Mouse (Mus musculus) hindbrain, embryonic 14.5 days (tissue): ENCODE data around the gene Gm49383. TPM values are rescaled to one million over a fixed set of nuclear protein-coding genes. Genes with fewer than 3 reads are reported as not detected.

Experiments
- ATAC-seq: fragments of 200-750 bp; cut with Nextera tagmentation; 2 replicates; pipeline ENCODE4 v1.8.0; 2017; ENCODE audit warnings: moderate number of reproducible peaks, mild to moderate bottlenecking, moderate TSS enrichment, moderate library complexity; ENCODE audit not compliant: low FRiP score
- DNase-seq: peaks from one replicate; pipeline ENCODE4 v3.0.0-alpha.2; 2015; ENCODE audit warnings: low spot score
- H3K27ac ChIP-seq: fragments of 300-500 bp; sonication (generic); 2 replicates; pipeline ENCODE4 v1.5.1; 2014; ENCODE audit warnings: mild to moderate bottlenecking, moderate library complexity
- H3K27me3 ChIP-seq: fragments of 300-500 bp; sonication (generic); 2 replicates; pipeline ENCODE4 v1.6.1; 2014; ENCODE audit warnings: mild to moderate bottlenecking, low read length, mixed read lengths; ENCODE audit not compliant: control insufficient read depth, insufficient read depth
- H3K36me3 ChIP-seq: fragments of 300-500 bp; sonication (generic); replicated peaks from 2 replicates; pipeline ENCODE4 v1.6.1; 2014; ENCODE audit not compliant: control insufficient read depth, insufficient read depth
- H3K4me1 ChIP-seq: fragments of 300-500 bp; sonication (generic); replicated peaks from 2 replicates; pipeline ENCODE4 v1.6.1; 2014; ENCODE audit warnings: antibody characterized with exemption, low read length, mixed read lengths; ENCODE audit not compliant: control insufficient read depth, insufficient read depth
- H3K4me2 ChIP-seq: fragments of 300-500 bp; sonication (generic); replicated peaks from 2 replicates; pipeline ENCODE4 v1.6.1; 2014; ENCODE audit warnings: mild to moderate bottlenecking, moderate library complexity
- H3K4me3 ChIP-seq: fragments of 300-500 bp; sonication (generic); replicated peaks from 2 replicates; pipeline ENCODE4 v1.5.1; 2014; ENCODE audit warnings: mild to moderate bottlenecking, low read length
- H3K9ac ChIP-seq: fragments of 300-500 bp; sonication (generic); 2 replicates; pipeline ENCODE4 v1.6.1; 2014
- H3K9me3 ChIP-seq: fragments of 300-500 bp; sonication (generic); 2 replicates; pipeline ENCODE4 v1.6.1; 2016; ENCODE audit warnings: low read length; ENCODE audit not compliant: control insufficient read depth
- WGBS: fragments of 180-500 bp; shearing (Covaris S2); extraction: QIAGEN DNeasy Blood & Tissue Kit; methylation state at CpG from one replicate; pipeline ENCODE4 v1.1.7; 2014; 5-methylcytosine and 5-hydroxymethylcytosine counted together
- polyA plus RNA-seq: library from polyadenylated mRNA; unstranded; fragments of >200 nt; fragmentation: Nextera tagmentation; extraction: Ambion mirVana; gene quantifications from 2 replicates; pipeline ENCODE4 v1.2.1, GENCODE M21; 2014

Gene Gm49383
- polyA plus RNA-seq, 1 experiment from 2014 or later, result 12.7 TPM

DNA sequence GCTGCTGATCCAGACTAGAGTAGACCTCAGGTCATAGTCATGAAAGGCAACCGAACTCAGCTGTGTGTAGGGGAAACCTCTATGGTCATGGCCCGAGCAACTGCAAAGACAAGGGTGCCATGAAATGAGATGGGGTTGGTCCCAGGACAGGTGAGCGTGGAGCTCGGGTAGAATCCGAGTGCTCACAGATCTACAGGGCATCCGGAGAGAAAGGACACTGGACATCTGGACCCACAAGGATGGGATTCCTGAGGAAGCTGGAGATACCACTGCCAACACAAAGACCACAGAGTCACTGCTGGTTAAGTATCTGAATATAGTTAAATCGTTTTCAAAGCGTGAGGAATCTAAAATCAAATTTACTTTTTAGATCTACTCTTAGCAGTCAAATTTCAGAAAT, 10.5 kb upstream of the Gm49383 start:
- H3K36me3 ChIP-seq, result no peaks in the 10 kb centered on the region
- H3K4me2 ChIP-seq, result no peak overlapping the region
- 97% methylated on average over 8 of the region's 8 CpGs for WGBS
- ATAC-seq, result no peak
- H3K4me3 ChIP-seq, result no peak overlapping the region
- no peaks in the 10 kb centered on the region for H3K4me1 ChIP-seq
- no peak overlapping the region for H3K9ac ChIP-seq
- DNase-seq, result no peak
- no peaks in the 10 kb centered on the region for H3K27me3 ChIP-seq
- H3K27ac ChIP-seq, result no peak overlapping the region
- no peaks in the 10 kb centered on the region for H3K9me3 ChIP-seq

DNA sequence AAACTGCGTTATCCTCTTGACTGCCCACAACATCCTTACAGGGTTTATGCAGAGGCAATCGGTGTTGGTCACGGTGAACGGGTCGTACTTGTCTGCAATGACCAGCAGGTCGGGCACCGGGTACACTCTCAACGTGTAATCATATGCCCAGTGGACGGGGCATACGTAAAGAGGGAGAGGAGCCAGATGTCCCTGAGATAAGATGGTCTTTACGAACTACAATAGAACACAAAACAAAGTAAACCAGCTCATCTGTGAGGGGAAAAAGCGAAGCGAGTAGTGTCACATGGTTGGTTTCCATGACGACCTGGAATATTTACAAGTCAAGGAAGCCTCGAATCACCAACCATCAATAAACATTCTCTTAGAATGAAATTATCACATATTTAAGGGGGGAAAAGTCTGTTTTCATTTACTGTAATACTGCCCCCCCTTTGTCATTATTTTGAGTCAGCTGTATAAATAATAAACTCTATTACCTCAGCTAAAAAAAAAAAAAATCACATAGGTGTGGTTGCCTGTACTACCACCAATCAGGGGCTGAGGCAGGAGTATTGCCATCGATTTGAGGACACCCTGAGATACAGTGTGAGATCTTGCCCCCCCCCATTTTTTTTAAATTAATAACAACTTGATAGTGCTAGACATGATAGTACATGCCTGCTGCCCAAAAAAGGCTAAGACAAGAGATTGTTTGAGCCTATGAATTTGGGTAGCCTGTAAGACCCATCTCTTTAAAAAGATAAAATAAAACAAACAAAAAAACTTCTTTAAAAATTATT, 7.3 kb upstream of the Gm49383 start, which contains the start of gene Gm49384:
Gene Gm49384, minus strand, starts transcription at position 216 of the 782 bp plus-strand sequence.
- no peaks in the 10 kb centered on the region for H3K27me3 ChIP-seq
- 0 out of 2 replicates have a peak within 1 kb of the TSS, but pooled peaks have one; percentile 3 for H3K4me2 ChIP-seq
- no peak within 1 kb of the TSS for H3K9ac ChIP-seq
- ATAC-seq (peak; percentile 53; the same call in 1 of the 2 replicates), DNase-seq (peak; percentile 58)
- no peak within 1 kb of the TSS for H3K27ac ChIP-seq
- peaks cover 3% of the 10 kb centered on the region for H3K4me1 ChIP-seq
- no peak within 1 kb of the TSS for H3K4me3 ChIP-seq
- H3K36me3 ChIP-seq, result peaks cover 8% of the 10 kb centered on the region
- H3K9me3 ChIP-seq, result no peaks in the 10 kb centered on the region
- WGBS, result 57% methylated on average over 16 of the region's 16 CpGs

DNA sequence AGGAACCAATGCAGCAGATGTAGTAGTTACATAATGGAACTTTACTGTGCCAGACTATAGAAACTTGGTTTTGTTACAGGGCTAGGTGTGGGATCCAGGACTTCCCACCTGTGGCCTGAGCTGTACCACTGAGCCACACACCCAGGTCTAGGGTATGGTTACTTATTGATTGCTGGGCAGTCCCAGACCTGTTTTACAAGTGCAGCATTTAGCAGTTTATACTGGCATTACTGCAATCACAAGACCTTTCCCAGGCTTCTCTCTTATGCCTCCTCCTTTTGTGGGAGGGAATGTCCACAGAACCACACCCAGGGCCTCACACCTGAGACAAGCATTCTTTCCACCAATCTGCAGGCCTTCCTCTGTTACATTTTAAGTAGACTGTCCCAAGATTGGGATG, 2.1 kb upstream of the Gm49383 start:
- peaks cover 8% of the 10 kb centered on the region for H3K36me3 ChIP-seq
- no peaks in the 10 kb centered on the region for H3K27me3 ChIP-seq
- H3K27ac ChIP-seq, result no peak overlapping the region
- H3K4me3 ChIP-seq, result no peak overlapping the region
- ATAC-seq (no peak), DNase-seq (no peak)
- no peak overlapping the region for H3K9ac ChIP-seq
- no peaks in the 10 kb centered on the region for H3K9me3 ChIP-seq
- peaks cover 22% of the 10 kb centered on the region for H3K4me1 ChIP-seq
- peak overlapping the region; percentile 94 for H3K4me2 ChIP-seq

DNA sequence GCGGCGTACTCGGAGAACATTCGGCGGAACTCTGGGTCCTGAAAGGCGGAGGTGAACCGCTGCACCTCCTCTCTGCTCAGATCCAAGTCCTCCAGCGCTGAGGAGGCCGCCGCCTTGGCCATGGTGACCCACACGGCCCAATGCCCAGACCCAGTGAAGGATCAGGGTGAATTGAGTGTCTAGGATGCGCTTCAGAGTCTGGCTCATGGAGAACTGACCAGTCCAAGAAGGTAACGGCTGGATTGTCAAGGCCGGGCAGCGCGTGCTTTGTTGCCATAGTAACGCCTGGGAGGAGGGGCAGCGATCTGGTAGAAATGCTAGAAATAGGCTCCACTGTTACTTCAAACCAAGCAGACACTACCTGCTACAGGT, 1.2 kb upstream of the Gm49383 start, which contains the start of gene Dnaaf2:
Gene Dnaaf2, minus strand, starts transcription at position 266 of the 372 bp plus-strand sequence.
- Histone ChIP-seq H3K4me3 (peak within 1 kb of the TSS; percentile 98), H3K4me1 (peaks cover 22% of the 10 kb centered on the region), H3K9me3 (no peaks in the 10 kb centered on the region), H3K27ac (peak within 1 kb of the TSS; percentile 95), H3K36me3 (peaks cover 8% of the 10 kb centered on the region), H3K4me2 (peak within 1 kb of the TSS; percentile 94), H3K27me3 (no peaks in the 10 kb centered on the region), H3K9ac (peak within 1 kb of the TSS; percentile 92)
- ATAC-seq, result peak; percentile 51
- WGBS, result under 1% methylated on average over 18 of the region's 18 CpGs
- DNase-seq, result peak; percentile 75

DNA sequence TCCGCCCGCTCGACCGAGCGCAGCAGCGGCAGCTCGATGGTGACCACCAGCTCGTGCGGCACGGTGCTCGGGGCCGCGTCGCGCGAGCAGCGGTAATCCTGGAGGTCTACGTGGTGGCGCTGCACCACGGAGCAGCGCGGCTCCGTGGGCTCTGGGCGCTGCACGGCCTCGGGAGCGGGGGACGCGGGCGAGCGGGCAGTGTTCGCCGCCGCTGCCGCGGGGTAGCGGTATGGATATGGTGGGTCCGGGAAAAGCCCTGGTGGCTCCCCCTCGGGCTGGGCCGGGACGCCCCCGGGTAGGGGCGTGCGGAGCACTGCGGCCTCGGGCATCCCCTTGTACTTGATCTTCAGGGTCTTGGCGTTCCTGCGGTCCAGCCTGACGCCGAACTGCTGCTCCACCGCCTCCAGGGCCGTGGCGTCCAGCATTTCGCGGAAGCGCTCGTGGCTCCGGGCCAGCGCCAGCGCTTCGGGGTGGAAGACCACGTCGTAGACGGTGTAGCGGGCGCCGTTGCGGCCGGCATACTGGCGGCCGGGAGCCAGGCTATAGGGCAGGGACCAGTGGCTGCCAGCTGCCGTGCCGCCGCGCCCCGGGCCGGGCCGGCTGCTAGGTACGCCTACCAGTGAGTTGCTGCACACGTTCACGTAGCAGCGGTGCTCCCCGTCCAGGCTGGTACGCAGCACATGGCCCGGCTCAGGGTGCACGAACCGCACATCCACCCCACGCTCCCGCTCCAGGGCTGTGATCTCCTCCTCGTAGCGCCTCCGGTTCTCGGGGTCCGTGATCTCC, 667 bp upstream of the Gm49383 start:
- H3K4me2 ChIP-seq, result peak overlapping the region; percentile 94
- no peaks in the 10 kb centered on the region for H3K27me3 ChIP-seq
- peak overlapping the region; percentile 95 for H3K27ac ChIP-seq
- H3K4me1 ChIP-seq, result peaks cover 22% of the 10 kb centered on the region
- under 1% methylated on average over 94 of the region's 94 CpGs for WGBS
- peak overlapping the region; percentile 98 for H3K4me3 ChIP-seq
- peaks cover 10% of the 10 kb centered on the region for H3K36me3 ChIP-seq
- H3K9ac ChIP-seq, result peak overlapping the region; percentile 92
- no peak for DNase-seq
- ATAC-seq, result peak; percentile 77
- H3K9me3 ChIP-seq, result no peaks in the 10 kb centered on the region

DNA sequence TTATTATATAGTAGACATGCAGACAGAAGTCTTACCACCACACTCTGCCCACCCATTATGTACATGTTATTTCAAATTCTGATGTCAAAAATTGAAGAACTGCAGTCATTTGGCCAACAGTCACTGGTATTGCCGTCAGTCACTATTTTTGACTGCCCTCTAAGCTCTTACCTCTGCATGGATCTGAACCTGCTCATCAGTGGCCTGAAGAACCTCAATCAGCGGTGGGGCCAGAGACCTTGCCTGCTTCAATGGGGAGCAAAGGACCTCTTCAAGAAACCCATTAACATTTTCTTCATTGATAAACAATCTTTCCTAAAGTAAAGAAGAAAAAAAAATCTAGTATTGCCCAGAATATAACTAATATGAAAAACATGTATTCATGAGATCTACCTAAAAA, 4.3 kb downstream of the Gm49383 start:
- Histone ChIP-seq H3K9me3 (no peaks in the 10 kb centered on the region), H3K4me1 (peaks cover 9% of the 10 kb centered on the region), H3K27ac (no peak overlapping the region), H3K36me3 (peaks cover 26% of the 10 kb centered on the region), H3K4me2 (no peak overlapping the region), H3K27me3 (no peaks in the 10 kb centered on the region), H3K9ac (no peak overlapping the region), H3K4me3 (no peak overlapping the region)
- ATAC-seq (no peak), DNase-seq (no peak)
- WGBS, result 94% methylated on average over 2 of the region's 2 CpGs

DNA sequence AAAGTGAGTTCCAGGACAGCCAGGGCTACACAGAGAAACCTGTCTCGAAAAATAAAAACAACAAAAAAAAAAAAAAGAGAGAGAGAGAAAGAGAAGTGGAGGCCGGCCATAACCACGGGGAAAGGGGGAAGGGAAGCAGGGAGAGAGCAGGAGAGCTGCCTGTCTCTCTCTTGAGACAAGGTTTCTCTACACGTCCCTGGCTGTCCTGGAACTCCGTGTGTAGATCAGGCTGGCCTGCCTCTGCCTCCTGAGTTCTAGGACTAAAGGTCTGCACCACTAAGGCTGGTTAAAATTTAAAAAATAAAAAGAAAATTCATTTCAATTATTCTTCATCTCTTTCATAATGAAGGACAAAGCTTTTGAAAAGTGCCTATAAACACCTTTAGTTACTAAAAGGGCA, 5.5 kb downstream of the Gm49383 start:
- ATAC-seq (no peak), DNase-seq (no peak)
- Histone ChIP-seq H3K4me1 (peaks cover 18% of the 10 kb centered on the region), H3K9ac (no peak overlapping the region), H3K9me3 (no peaks in the 10 kb centered on the region), H3K36me3 (peaks cover 26% of the 10 kb centered on the region), H3K4me2 (no peak overlapping the region), H3K27ac (no peak overlapping the region), H3K27me3 (no peaks in the 10 kb centered on the region), H3K4me3 (no peak overlapping the region)
- 94% methylated on average over 5 of the region's 5 CpGs for WGBS

DNA sequence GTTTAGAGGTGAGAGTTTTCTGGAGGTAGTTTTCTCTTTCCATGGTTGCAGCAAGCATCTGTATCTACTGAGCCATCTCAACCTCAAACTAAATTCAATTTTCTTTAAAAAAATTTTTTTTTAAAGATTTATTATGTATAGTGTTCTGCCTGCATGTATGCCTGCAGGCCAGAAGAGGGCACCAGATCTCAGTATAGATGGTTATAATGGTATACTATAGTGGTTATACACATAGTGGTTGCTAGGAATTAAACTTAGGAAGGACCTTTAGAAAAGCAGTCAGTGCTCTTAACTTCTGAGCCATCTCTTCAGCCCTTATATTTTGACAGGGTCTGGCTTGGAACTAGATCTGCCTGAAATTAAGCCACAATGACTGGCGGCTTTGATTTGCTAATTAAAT, 6.4 kb downstream of the Gm49383 start:
- DNase-seq (no peak), ATAC-seq (no peak)
- Histone ChIP-seq H3K36me3 (peaks cover 26% of the 10 kb centered on the region), H3K9me3 (no peaks in the 10 kb centered on the region), H3K27me3 (no peaks in the 10 kb centered on the region), H3K9ac (no peak overlapping the region), H3K4me3 (no peak overlapping the region), H3K27ac (no peak overlapping the region), H3K4me1 (peaks cover 13% of the 10 kb centered on the region), H3K4me2 (no peak overlapping the region)
- WGBS, result 100% methylated on average over 1 of the region's 1 CpGs

DNA sequence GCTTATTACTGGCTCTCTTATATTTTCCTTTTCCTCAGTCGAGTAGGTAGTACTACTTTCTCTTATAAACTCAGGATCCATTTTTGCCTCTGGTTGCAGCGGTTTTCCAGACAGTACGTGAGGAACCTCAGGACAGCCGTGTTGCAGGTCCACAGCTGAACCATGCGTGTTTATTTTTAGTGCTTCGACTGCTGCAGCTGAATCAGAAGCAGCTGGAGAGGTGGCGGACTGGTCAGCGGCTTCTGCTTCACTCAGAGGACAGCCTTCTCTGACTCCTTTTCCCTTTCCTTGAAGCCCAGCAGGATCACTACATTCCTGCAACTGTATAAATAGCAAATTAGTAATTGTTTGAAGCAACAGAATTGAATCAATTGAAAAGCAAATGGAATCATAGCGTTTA, 6.8 kb downstream of the Gm49383 start:
- no peak overlapping the region for H3K27ac ChIP-seq
- DNase-seq, result no peak
- no peak overlapping the region for H3K4me3 ChIP-seq
- ATAC-seq, result no peak
- no peak overlapping the region for H3K4me2 ChIP-seq
- H3K9me3 ChIP-seq, result no peaks in the 10 kb centered on the region
- WGBS, result 91% methylated on average over 9 of the region's 9 CpGs
- no peak overlapping the region for H3K9ac ChIP-seq
- H3K27me3 ChIP-seq, result no peaks in the 10 kb centered on the region
- peaks cover 18% of the 10 kb centered on the region for H3K4me1 ChIP-seq
- H3K36me3 ChIP-seq, result peaks cover 26% of the 10 kb centered on the region
